Comparison of ENCODE assay signal across 9 mouse cellular contexts in genomic region chr10:91297792-91298460, GRCm38 (mm10).
DNase-seq lines count a peak whose midpoint lies in the region; ATAC-seq and TF ChIP-seq lines count a peak whose summit lies in the region.
"Had no signal": no experiment of that assay in that cellular context is flagged by ENCODE, and none has a peak within 500 bp of the region (broad histone marks: within the 10 kb centered on the region; RNA-seq: fewer than 3 reads in every experiment).

No protein-coding gene starts in this region.

- no peak overlapping the region for H3K9ac ChIP-seq in forebrain, postnatal 0 days
- no peak overlapping the region for H3K9ac ChIP-seq in kidney, embryonic 14.5 days (ENCODE audit: low read depth, low read length)
- no peak overlapping the region for H3K9ac ChIP-seq in limb, embryonic 12.5 days (replicated peaks)
- no peak overlapping the region for H3K9ac ChIP-seq in neural tube, embryonic 14.5 days (replicated peaks; ENCODE audit: low read depth, low read length)
- H3K9ac ChIP-seq: neural tube, embryonic 12.5 days had no signal

- DNase-seq in urinary bladder, postnatal 14 days (ENCODE audit: low spot score), result peak; percentile 28
- DNase-seq in urinary bladder, adult 2 months (ENCODE audit: low spot score), result no peak
- DNase-seq in cerebellum, adult 2 months, result peak; percentile 32 to 34
- DNase-seq in forebrain, postnatal 0 days, result peak; percentile 89

- no peak overlapping the region for H3K4me2 ChIP-seq in forebrain, postnatal 0 days (ENCODE audit: low read depth)
- no peak overlapping the region for H3K4me2 ChIP-seq in kidney, embryonic 14.5 days (replicated peaks; ENCODE audit: low read depth, low read length)
- no peak overlapping the region; the same call in 1 of the 2 replicates for H3K4me2 ChIP-seq in limb, embryonic 12.5 days
- H3K4me2 ChIP-seq in neural tube, embryonic 14.5 days (ENCODE audit: low read depth, low read length), result no peak overlapping the region
- H3K4me2 ChIP-seq: neural tube, embryonic 12.5 days had no signal

- H3K27ac ChIP-seq in cerebellum, adult 2 months (ENCODE audit: insufficient read depth, low read length), result no peak overlapping the region
- H3K27ac ChIP-seq in forebrain, postnatal 0 days (ENCODE audit: low read depth, low read length), result no peak overlapping the region
- no peak overlapping the region for H3K27ac ChIP-seq in kidney, embryonic 14.5 days (ENCODE audit: low read depth, low read length)
- no peak overlapping the region for H3K27ac ChIP-seq in limb, embryonic 12.5 days
- no peak overlapping the region for H3K27ac ChIP-seq in neural tube, embryonic 14.5 days (ENCODE audit: low read depth, low read length)
- H3K27ac ChIP-seq: neural tube, embryonic 12.5 days had no signal

- ATAC-seq in forebrain, postnatal 0 days, result peak; percentile 45
- ATAC-seq in kidney, embryonic 14.5 days (ENCODE audit: low FRiP score, low TSS enrichment), result peak; percentile 86
- ATAC-seq in limb, embryonic 12.5 days (ENCODE audit: insufficient number of reproducible peaks, insufficient read depth, low FRiP score, low TSS enrichment, low read depth), result peak; percentile 76
- ATAC-seq in neural tube, embryonic 14.5 days (ENCODE audit: low read depth), result peak; percentile 76
- no peak for ATAC-seq in activated CD4-positive, CD25-positive, alpha-beta regulatory T cell, adult 4 months

- H3K4me3 ChIP-seq in cerebellum, adult 2 months (replicated peaks; ENCODE audit: insufficient read depth, low read depth, low read length), result no peak overlapping the region
- H3K4me3 ChIP-seq in forebrain, postnatal 0 days (ENCODE audit: low read depth, low read length), result no peak overlapping the region
- H3K4me3 ChIP-seq in kidney, embryonic 14.5 days (ENCODE audit: low read length), result no peak overlapping the region
- no peak overlapping the region for H3K4me3 ChIP-seq in limb, embryonic 12.5 days (replicated peaks)
- H3K4me3 ChIP-seq in neural tube, embryonic 14.5 days (ENCODE audit: low read depth, low read length), result no peak overlapping the region
- H3K4me3 ChIP-seq: neural tube, embryonic 12.5 days had no signal

- 35% methylated on average over 9 of the region's 9 CpGs for WGBS in cerebellum, adult 2 months
- 16% methylated on average over 9 of the region's 9 CpGs for WGBS in forebrain, postnatal 0 days
- 22% methylated on average over 9 of the region's 9 CpGs for WGBS in kidney, embryonic 14.5 days
- WGBS in limb, embryonic 12.5 days, result 26% methylated on average over 9 of the region's 9 CpGs
- 27% methylated on average over 9 of the region's 9 CpGs for WGBS in neural tube, embryonic 14.5 days

- no peaks in the 10 kb centered on the region for H3K4me1 ChIP-seq in cerebellum, adult 2 months (ENCODE audit: control insufficient read depth, insufficient read depth, low read length)
- H3K4me1 ChIP-seq in forebrain, postnatal 0 days (ENCODE audit: insufficient read depth), result no peaks in the 10 kb centered on the region
- no peaks in the 10 kb centered on the region for H3K4me1 ChIP-seq in kidney, embryonic 14.5 days (ENCODE audit: control insufficient read depth, insufficient read depth, low read length)
- H3K4me1 ChIP-seq in limb, embryonic 12.5 days (replicated peaks), result no peaks in the 10 kb centered on the region
- H3K4me1 ChIP-seq in neural tube, embryonic 14.5 days (ENCODE audit: control insufficient read depth, insufficient read depth, low read length), result no peaks in the 10 kb centered on the region
- H3K4me1 ChIP-seq: neural tube, embryonic 12.5 days had no signal

- H3K36me3 ChIP-seq in forebrain, postnatal 0 days (ENCODE audit: insufficient read depth), result no peaks in the 10 kb centered on the region
- no peaks in the 10 kb centered on the region for H3K36me3 ChIP-seq in kidney, embryonic 14.5 days (ENCODE audit: control insufficient read depth, insufficient read depth, low read length)
- no peaks in the 10 kb centered on the region for H3K36me3 ChIP-seq in limb, embryonic 12.5 days
- H3K36me3 ChIP-seq in neural tube, embryonic 14.5 days (ENCODE audit: control insufficient read depth, insufficient read depth, low read length), result no peaks in the 10 kb centered on the region
- H3K36me3 ChIP-seq: neural tube, embryonic 12.5 days had no signal

- TF ChIP-seq CTCF in cerebellum, adult 2 months (IDR thresholded peaks at IDR 0.05; ENCODE audit: borderline replicate concordance, insufficient read depth, low read depth, low read length), result peak; percentile 46; the same call in 1 of the 2 replicates
- TF ChIP-seq CTCF in forebrain, postnatal 0 days (IDR thresholded peaks at IDR 0.05; ENCODE audit: low read depth), result peak; percentile 91

- no peaks in the 10 kb centered on the region for H3K27me3 ChIP-seq in cerebellum, adult 2 months (ENCODE audit: control insufficient read depth, insufficient read depth, low read length)
- H3K27me3 ChIP-seq in forebrain, postnatal 0 days (ENCODE audit: insufficient read depth, low read length), result no peaks in the 10 kb centered on the region
- H3K27me3 ChIP-seq in kidney, embryonic 14.5 days (ENCODE audit: control insufficient read depth, insufficient read depth, low read length), result no peaks in the 10 kb centered on the region
- H3K27me3 ChIP-seq in limb, embryonic 12.5 days, result peaks cover 4% of the 10 kb centered on the region; the same call in 1 of the 2 replicates
- no peaks in the 10 kb centered on the region for H3K27me3 ChIP-seq in neural tube, embryonic 14.5 days (ENCODE audit: control insufficient read depth, insufficient read depth, low read length)
- H3K27me3 ChIP-seq: neural tube, embryonic 12.5 days had no signal

- no peak for TF ChIP-seq POLR2A in cerebellum, adult 2 months (IDR thresholded peaks at IDR 0.05; ENCODE audit: borderline replicate concordance, insufficient read depth, low read length)

- H3K9me3 ChIP-seq in forebrain, postnatal 0 days (ENCODE audit: low read length), result no peaks in the 10 kb centered on the region
- H3K9me3 ChIP-seq in kidney, embryonic 14.5 days (ENCODE audit: control insufficient read depth, low read length), result no peaks in the 10 kb centered on the region
- no peaks in the 10 kb centered on the region for H3K9me3 ChIP-seq in limb, embryonic 12.5 days
- no peaks in the 10 kb centered on the region for H3K9me3 ChIP-seq in neural tube, embryonic 14.5 days (ENCODE audit: control insufficient read depth, low read length)
- H3K9me3 ChIP-seq: neural tube, embryonic 12.5 days had no signal
